Mouse (Mus musculus) B cell, adult 2 months (primary cell): ENCODE data around the gene Ctdspl.

Experiments
- DNase-seq, 2 experiments: peaks; one replicate each; pipeline ENCODE4 v3.0.0; 2022

Gene Ctdspl

DNA sequence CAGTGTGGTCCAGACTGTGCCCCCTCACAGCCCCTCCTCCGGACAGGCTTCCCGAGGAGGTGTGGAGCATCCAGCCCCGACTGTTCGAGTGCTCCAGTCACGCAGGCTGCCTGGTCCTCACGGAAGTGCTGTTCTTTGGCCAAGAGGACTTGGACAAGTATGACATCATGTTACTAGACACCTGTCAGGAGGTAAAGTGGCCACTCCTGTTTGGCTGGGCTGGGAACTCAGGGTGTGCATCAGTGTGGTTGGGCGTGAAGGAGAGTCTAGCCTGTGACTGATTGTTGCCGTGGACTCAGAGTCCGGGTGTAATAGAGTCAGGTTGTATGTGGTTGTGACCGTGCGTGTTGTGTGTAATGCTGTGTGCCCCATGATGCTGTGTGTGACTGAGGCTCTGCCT, 142.0 kb downstream of the Ctdspl start:
- DNase-seq: no peak

DNA sequence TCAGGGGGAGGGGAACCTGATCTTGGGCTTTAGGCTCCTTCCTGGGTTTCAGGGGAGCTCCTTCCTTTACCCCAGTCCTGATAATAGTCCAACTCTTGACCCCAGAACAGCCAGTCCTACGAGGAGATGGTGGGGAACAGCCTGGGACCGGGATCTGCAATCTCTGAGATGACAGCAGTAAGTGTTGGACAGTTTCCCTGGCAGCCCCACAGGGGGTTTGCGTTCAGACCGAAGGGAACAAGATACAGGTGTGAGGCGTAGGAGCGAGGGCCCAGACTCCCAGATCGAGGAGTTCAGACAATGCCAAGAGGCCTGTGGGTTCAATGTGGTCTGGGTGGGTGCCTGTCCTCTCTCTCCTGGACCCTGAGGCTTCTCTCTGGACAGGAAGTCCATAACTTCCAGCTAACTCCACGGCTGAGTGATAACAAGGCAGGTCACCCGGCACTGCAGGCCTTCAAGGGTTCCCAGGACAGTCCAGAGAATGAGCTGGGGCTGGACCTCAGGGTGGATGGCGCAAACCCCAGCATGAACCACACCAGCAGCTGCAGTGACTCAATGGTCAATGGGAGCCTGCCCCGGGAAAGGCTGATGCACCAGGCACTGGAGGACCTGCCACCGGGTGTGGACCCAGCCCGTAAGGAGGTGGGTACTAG, 144.0 kb downstream of the Ctdspl start:
- DNase-seq: no peak

- no peak for DNase-seq
Observed at GRCm38 (mm10) chr9:119071786-119072185, 145.5 kb downstream of the Ctdspl start.

GRCm38 (mm10) chr9:119073184-119073895, 147.1 kb downstream of the Ctdspl start:
- no peak for DNase-seq

DNA sequence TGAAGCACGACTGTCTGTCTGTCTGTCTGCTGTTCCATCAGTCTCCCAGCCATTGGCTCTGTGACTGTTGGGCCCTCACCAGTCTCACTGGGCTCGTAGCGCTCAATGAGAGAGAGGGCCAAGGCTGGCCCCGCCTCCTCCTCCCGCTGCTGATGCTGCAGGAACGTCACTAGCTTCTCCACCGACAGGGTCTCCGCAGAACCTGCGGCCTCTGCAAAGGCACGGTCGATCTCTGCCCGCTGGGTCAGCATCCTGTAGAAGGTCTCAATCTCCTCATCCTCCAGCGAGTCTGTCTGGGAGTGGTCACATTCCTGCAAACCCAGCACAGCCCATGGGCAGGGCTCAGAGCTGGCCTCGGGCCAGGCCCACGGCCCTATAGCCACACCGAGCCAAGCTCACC, 149.4 kb downstream of the Ctdspl start:
- DNase-seq: no peak

DNA sequence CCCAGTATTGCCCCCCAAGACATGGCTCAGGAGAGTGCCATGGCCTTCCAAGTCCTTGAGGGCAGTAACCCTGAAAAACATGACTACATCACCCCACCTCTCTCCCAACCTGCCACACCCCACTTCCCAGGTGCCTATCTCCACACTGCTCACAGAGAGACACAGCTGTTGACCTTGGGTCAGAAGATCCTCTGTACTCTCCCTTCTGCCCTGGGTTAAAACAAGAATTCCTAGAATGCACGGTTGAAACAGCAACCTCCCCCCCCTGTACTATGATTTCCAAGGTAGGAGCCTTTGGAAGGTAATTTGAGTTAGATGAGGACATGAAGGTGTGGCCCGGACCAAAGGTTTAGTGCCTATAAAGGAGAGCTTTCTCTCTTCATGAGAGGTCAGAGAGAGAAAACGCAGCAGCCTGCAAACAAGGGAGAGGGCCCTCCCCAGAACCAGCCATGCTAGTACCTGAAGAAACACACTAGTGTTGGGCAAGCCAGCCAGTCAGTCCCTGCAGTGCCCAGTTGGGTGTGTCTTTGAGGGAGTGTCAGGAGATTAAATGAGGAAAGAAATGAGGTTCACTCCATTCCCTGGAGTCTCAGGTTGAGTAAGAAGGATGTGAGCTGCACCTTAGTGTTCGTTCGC, 153.9 kb downstream of the Ctdspl start:
- no peak for DNase-seq

DNA sequence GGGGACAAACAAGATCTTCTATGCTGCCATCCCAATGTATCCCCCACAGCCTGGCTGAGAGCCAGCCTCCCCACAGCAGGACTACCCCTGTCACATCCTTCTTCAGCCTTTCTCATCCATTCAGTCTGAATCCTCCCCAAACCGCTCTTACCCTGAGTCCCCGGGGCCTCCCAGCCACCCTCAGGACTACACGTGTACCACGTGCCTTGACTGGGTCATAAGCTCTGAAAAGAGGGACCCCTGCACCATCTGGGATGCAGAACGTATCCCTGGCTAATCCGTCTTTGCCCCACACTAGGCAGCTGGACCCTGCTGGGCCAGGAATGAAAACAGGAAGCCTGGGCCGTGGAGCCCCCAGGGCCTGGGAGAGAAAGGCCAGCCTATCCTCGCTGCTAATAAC, 155.8 kb downstream of the Ctdspl start:
- DNase-seq: no peak

DNA sequence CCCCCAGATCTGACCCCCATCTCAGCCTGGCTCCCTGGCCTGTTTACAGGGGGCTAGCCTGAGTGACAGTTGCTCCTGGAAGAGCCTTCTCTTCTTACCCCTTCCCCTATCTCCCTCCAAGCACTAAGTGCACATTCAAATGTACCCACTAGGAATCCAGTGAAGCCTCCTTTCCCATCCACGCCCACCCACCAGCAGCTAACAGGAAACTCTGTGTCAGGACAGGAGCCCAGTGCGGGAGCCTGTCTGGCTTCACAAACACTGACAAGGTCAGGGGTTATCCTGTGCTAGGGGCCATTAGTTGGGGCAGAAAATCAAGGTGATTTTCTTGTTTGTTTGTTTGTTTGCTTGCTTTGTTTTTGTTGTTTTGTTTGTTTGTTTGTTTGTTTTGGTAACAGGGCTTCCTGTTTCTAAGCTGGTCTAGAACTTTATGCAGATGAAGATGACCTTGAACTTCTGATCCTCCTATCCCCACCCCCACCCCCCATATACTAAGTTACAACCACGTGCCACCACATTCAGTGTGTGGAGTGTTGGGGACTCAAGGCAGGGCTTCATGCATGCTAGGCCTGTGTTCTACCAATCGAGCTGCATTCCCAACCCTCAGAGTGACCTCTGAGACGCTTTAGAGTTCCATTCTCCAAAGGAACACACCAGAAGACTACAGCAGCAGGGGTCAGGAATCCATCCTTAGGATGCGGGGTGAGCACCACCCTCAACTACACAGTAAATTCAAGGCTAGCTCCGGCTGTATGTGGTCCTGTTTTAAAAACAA, 156.6 kb downstream of the Ctdspl start:
- no peak for DNase-seq

DNA sequence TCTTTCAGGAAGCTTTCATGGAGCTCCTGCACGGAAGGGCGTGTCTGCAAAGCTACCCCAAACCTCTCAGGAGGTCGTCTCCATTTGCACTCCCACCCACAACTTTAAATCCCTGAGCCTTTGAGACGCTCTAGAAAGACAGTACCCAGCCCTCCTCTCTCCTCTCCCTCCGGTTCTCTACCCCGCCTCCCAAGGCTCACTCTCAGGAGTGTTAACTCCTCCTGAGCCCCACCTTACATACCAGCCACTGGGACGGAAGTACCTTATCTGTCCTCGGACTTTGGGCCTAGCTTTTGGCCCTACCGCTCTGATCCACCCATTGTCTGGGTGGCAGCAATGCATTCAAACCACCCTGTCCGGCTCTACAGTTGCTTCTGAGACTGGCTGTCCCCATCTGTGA, 157.7 kb downstream of the Ctdspl start:
- no peak for DNase-seq

- DNase-seq: no peak
Observed at GRCm38 (mm10) chr9:119086451-119086850, 160.2 kb downstream of the Ctdspl start.

DNA sequence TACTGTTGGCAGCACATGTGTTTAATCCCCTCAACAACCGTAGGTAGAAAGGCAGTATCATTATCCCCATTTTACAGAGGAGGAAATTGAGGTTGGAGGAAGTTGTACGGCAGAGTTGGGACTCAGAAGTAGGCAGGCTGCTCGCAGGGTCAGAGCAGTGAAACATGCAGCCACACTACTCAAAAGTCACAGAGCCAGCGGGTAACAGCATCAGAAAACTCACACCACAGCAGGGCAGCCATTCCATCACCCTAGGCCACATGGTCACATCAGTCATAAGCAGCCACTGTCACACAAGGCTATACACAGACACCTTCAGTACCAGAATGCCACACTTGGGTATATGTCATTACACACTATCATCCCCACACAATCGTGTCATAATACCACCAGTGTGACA, 161.1 kb downstream of the Ctdspl start:
- DNase-seq: no peak

GRCm38 (mm10) chr9:119088148-119088801, 162.0 kb downstream of the Ctdspl start:
- DNase-seq: peak; percentile 87 to 89

DNA sequence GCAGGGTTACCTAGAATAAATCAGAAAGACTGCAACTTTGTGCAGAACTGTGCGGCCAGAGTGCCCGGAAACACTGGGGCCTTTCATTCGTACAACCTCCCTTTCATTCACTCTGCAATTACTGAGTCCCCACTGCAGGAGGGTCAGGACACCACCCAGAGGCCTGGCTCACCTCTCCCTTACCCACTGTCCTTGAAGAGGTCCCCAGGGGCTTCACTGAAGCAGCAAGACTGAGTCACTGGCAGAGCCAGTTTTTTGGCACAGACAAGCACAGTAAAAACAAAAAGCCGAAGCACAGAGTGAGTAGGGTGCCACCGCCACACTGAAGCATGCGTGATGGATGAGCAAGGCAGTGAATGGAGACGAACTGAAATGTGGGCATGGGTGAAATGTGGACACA, 163.2 kb downstream of the Ctdspl start:
- DNase-seq: no peak

DNA sequence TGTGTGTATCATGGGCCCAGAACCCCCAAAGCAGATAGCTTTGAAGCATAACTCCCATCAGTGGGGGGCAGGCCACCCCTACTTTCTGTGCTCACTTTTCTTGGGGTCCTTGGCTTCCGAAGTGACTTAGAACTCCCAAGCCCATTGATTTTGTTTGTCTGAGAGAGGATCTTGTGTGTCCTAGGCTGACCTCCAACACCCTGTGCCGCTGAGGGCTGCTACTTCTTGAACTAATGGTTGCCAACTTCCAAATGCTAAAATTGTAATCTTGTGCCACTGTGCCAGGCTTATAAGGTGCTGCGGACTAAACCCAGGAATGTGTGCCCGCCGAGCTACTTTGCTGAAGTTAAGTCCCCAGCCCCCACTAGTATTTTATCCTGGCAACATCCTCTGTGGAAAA, 164.2 kb downstream of the Ctdspl start:
- DNase-seq: no peak

- DNase-seq: no peak
Observed at GRCm38 (mm10) chr9:119091581-119092310, 165.5 kb downstream of the Ctdspl start.

GRCm38 (mm10) chr9:119092473-119093418, 166.5 kb downstream of the Ctdspl start:
- no peak for DNase-seq
